Mouse (Mus musculus) heart, adult 18-20 months (tissue): Measurements from ENCODE around the gene Dpyd. TPM values are rescaled to one million over a fixed set of nuclear protein-coding genes. Genes with fewer than 3 reads are reported as not detected.

Source experiments
- DNase-seq, 2 experiments: peaks; one replicate each; pipeline ENCODE4 v3.0.0; 2021 to 2022; ENCODE audit warnings: mixed read lengths in 1 of 2
- total RNA-seq, 2 experiments: library from RNA; stranded (reverse); gene quantifications; 2 replicates each; pipeline ENCODE4 v1.2.3; 2021

Gene Dpyd
- total RNA-seq, 2 experiments from 2014 or later, result 7.6 to 8.4 TPM

GRCm38 (mm10) chr3:119095223-119095886 is 533.4 kb downstream of the Dpyd start:
- DNase-seq, result no peak

- DNase-seq, result no peak
Measured at GRCm38 (mm10) chr3:119126003-119126402, 564.1 kb downstream of the Dpyd start.

GRCm38 (mm10) chr3:119128076-119128475 is 566.1 kb downstream of the Dpyd start:
- no peak for DNase-seq

GRCm38 (mm10) chr3:119143034-119143433 is 581.1 kb downstream of the Dpyd start:
- DNase-seq, result no peak

- no peak for DNase-seq
Measured at GRCm38 (mm10) chr3:119144788-119145187, 582.9 kb downstream of the Dpyd start.

- DNase-seq, result no peak
Measured at GRCm38 (mm10) chr3:119154604-119155444, 592.9 kb downstream of the Dpyd start.

- no peak for DNase-seq
Measured at GRCm38 (mm10) chr3:119158670-119159069, 596.7 kb downstream of the Dpyd start.

- DNase-seq, result no peak
Measured at GRCm38 (mm10) chr3:119165691-119166090, 603.8 kb downstream of the Dpyd start.

- no peak for DNase-seq
Measured at GRCm38 (mm10) chr3:119168166-119168565, 606.2 kb downstream of the Dpyd start.

GRCm38 (mm10) chr3:119168661-119169060 is 606.7 kb downstream of the Dpyd start:
- DNase-seq, result no peak

- DNase-seq, result no peak
Measured at GRCm38 (mm10) chr3:119183261-119183660, 621.3 kb downstream of the Dpyd start.

- DNase-seq, result no peak
Measured at GRCm38 (mm10) chr3:119194071-119194470, 632.1 kb downstream of the Dpyd start.

GRCm38 (mm10) chr3:119195613-119196012 is 633.7 kb downstream of the Dpyd start:
- DNase-seq, result no peak

GRCm38 (mm10) chr3:119220763-119221412 is 659.0 kb downstream of the Dpyd start:
- no peak for DNase-seq

- no peak for DNase-seq
Measured at GRCm38 (mm10) chr3:119243181-119243580, 681.3 kb downstream of the Dpyd start.

GRCm38 (mm10) chr3:119256516-119256915 is 694.6 kb downstream of the Dpyd start:
- DNase-seq, result no peak

- DNase-seq, result no peak
Measured at GRCm38 (mm10) chr3:119275241-119275640, 713.3 kb downstream of the Dpyd start.

- DNase-seq, result no peak
Measured at GRCm38 (mm10) chr3:119280671-119281070, 718.7 kb downstream of the Dpyd start.

GRCm38 (mm10) chr3:119314693-119315092 is 752.8 kb downstream of the Dpyd start:
- DNase-seq, result no peak

- no peak for DNase-seq
Measured at GRCm38 (mm10) chr3:119329063-119329462, 767.1 kb downstream of the Dpyd start.

- no peak for DNase-seq
Measured at GRCm38 (mm10) chr3:119333335-119334305, 771.7 kb downstream of the Dpyd start.
